8 mouse cellular contexts compared by ENCODE assay signal in the genomic region with DNA sequence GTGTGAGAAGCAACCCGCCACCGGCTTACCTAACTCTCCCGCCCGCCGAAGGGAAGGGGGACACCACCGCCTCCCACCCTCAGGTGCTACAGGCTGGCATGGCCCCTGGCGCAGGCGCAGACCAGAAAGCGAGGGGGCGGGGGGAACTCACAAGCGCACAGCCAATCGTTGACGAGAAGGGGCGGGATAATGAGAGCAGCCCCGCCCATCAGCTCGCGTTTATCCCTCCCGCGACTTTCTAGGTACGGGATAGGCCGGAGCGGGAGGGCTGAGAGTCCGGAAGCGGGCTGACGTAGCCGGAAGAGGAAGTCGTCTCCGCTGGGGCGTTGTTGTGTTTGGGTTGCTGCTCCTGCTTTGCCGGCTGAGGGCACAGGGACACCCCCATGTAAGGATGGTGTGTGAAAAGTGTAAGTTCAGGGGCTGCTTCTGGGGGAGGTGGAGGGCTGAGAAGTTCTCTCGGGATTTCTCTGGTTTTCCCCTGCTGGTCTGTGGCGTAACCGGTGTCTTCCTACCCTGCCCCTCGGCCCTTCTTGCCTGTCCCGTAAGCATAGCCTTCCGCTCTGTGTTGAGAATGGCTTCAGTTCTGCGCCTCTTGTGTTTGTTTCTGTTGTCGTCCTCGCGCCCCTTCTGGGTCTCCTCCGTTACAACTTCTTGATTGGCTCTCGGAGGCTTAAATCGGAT. TPM values are rescaled to one million over a fixed set of nuclear protein-coding genes. Genes with fewer than 3 reads are reported as not detected.
A peak's percentile ranks its signal among the peaks of the same experiment; 100 is the strongest.
DNase-seq lines count a peak whose midpoint lies in the region; ATAC-seq lines count a peak whose summit lies in the region.

Gene Pigf (minus strand): TSS at position 138 of the 681 bp plus-strand sequence.
Gene Cript (plus strand): TSS at position 282 of the 681 bp plus-strand sequence.

- peak; percentile 99 for ATAC-seq in erythroblast, adult 5-6 weeks (replicated peaks; ENCODE audit: low FRiP score, poor library complexity, severe bottlenecking)
- ATAC-seq in kidney, embryonic 15.5 days (replicated peaks; ENCODE audit: low FRiP score) = peak; percentile 100
- ATAC-seq in monocyte, adult 5-6 weeks (replicated peaks; ENCODE audit: insufficient number of reproducible peaks, low FRiP score, low TSS enrichment, poor library complexity, severe bottlenecking) = peak; percentile 99

- H3K4me2 ChIP-seq in kidney, embryonic 15.5 days = peak within 1 kb of the TSS; percentile 86

- no peaks in the 10 kb centered on the region for H3K27me3 ChIP-seq in heart, embryonic 10.5 days (ENCODE audit: insufficient read depth, poor library complexity, severe bottlenecking)
- no peaks in the 10 kb centered on the region for H3K27me3 ChIP-seq in kidney, embryonic 15.5 days

- peak within 1 kb of the TSS; percentile 70 for H3K9ac ChIP-seq in kidney, embryonic 15.5 days

- under 1% methylated on average over 43 of the region's 43 CpGs for WGBS in heart, embryonic 10.5 days
- WGBS in kidney, embryonic 15.5 days = under 1% methylated on average over 43 of the region's 43 CpGs

- H3K36me3 ChIP-seq in heart, embryonic 10.5 days = peaks cover 18% of the 10 kb centered on the region
- H3K36me3 ChIP-seq in kidney, embryonic 15.5 days = peaks cover 32% of the 10 kb centered on the region

- H3K9me3 ChIP-seq in heart, embryonic 10.5 days = no peaks in the 10 kb centered on the region
- no peaks in the 10 kb centered on the region for H3K9me3 ChIP-seq in kidney, embryonic 15.5 days (replicated peaks)

- peaks cover 16% of the 10 kb centered on the region for H3K4me1 ChIP-seq in heart, embryonic 10.5 days
- peaks cover 16% of the 10 kb centered on the region for H3K4me1 ChIP-seq in kidney, embryonic 15.5 days

- H3K27ac ChIP-seq in heart, embryonic 10.5 days = peak within 1 kb of the TSS; percentile 78
- H3K27ac ChIP-seq in kidney, embryonic 15.5 days = peak within 1 kb of the TSS; percentile 49; the same call in 1 of the 2 replicates

- peak; percentile 98 to 99 for DNase-seq in B cell, adult 2 months
- peak; percentile 99 for DNase-seq in brain, adult 2 months (ENCODE audit: low read depth, low spot score)
- peak; percentile 99 for DNase-seq in heart, embryonic 10.5 days (ENCODE audit: low spot score)
- DNase-seq in liver = peak; percentile 98
- peak; percentile 98 to 99 for DNase-seq in spleen, postnatal 4 days (ENCODE audit: low spot score in 2 of 2)

- H3K4me3 ChIP-seq in heart, embryonic 10.5 days = peak within 1 kb of the TSS; percentile 85
- peak within 1 kb of the TSS; percentile 73 for H3K4me3 ChIP-seq in kidney, embryonic 15.5 days (replicated peaks)

RNA-seq across cellular contexts. Expression of gene Pigf, which starts in this region (rescaled TPM):
- total RNA-seq in erythroblast, adult 5-6 weeks (2015; ENCODE audit: low replicate concordance) = 11.7 TPM in 1 of 2 replicates, not detected in the other
- 0.42 and 6.1 TPM in 2 replicates for total RNA-seq in erythroblast, adult 5-6 weeks (2017; ENCODE audit: low replicate concordance)
- 25.5 and 32.2 TPM in 2 replicates for polyA plus RNA-seq in heart, embryonic 10.5 days (2016; fragmentation: Nextera tagmentation; extraction: Ambion mirVana)
- polyA plus RNA-seq in kidney, embryonic 15.5 days (2015; fragmentation: Nextera tagmentation; extraction: Ambion mirVana) = 39.2 and 46.7 TPM in 2 replicates
- total RNA-seq in monocyte, adult 5-6 weeks (2017) = 30.8 to 39.6 TPM (median 32.3 TPM) in 3 replicates

RNA-seq across cellular contexts. Expression of gene Cript, which starts in this region (rescaled TPM):
- 89.9 and 95.5 TPM in 2 replicates for total RNA-seq in erythroblast, adult 5-6 weeks (2015; ENCODE audit: low replicate concordance)
- 51.6 and 60.5 TPM in 2 replicates for total RNA-seq in erythroblast, adult 5-6 weeks (2017; ENCODE audit: low replicate concordance)
- polyA plus RNA-seq in heart, embryonic 10.5 days (2016; fragmentation: Nextera tagmentation; extraction: Ambion mirVana) = 113 and 115 TPM in 2 replicates
- polyA plus RNA-seq in kidney, embryonic 15.5 days (2015; fragmentation: Nextera tagmentation; extraction: Ambion mirVana) = 136 and 147 TPM in 2 replicates
- 82.6 to 104 TPM (median 101 TPM) in 3 replicates for total RNA-seq in monocyte, adult 5-6 weeks (2017)

Comparison
In these comparisons a context has a peak if more than half of its experiments do, and no peak if none do; other contexts are left out.
1. Peak in every context shown above with its lines: DNase-seq, ATAC-seq, H3K4me3 ChIP-seq and H3K27ac ChIP-seq.